Mouse (Mus musculus) liver, embryonic 15.5 days (tissue): ENCODE data around the gene Prex1. TPM values are rescaled to one million over a fixed set of nuclear protein-coding genes. Genes with fewer than 3 reads are reported as not detected.
"Not testable (repeated sequence)": the region's sequence is repeated elsewhere in the genome, so short reads cannot be mapped to it uniquely, and the experiment has no call there.

ENCODE experiments used
- ATAC-seq: fragments of 200-750 bp; cut with Nextera tagmentation; 2 replicates; pipeline ENCODE4 v1.8.0; 2017; ENCODE audit warnings: moderate number of reproducible peaks, mild to moderate bottlenecking, moderate library complexity; ENCODE audit not compliant: insufficient read depth
- H3K27ac ChIP-seq: fragments of 300-500 bp; sonication (generic); replicated peaks from 2 replicates; pipeline ENCODE4 v1.5.1; 2015; ENCODE audit warnings: mild to moderate bottlenecking, inconsistent platforms
- H3K27me3 ChIP-seq: fragments of 300-500 bp; sonication (generic); 2 replicates; pipeline ENCODE4 v1.6.1; 2015; ENCODE audit warnings: mild to moderate bottlenecking, inconsistent platforms
- H3K36me3 ChIP-seq: fragments of 300-500 bp; sonication (generic); replicated peaks from 2 replicates; pipeline ENCODE4 v1.6.1; 2015; ENCODE audit warnings: moderate library complexity, mild to moderate bottlenecking, inconsistent platforms
- H3K4me1 ChIP-seq: fragments of 300-500 bp; sonication (generic); replicated peaks from 2 replicates; pipeline ENCODE4 v1.6.1; 2015; ENCODE audit warnings: inconsistent platforms
- H3K4me2 ChIP-seq: fragments of 300-500 bp; sonication (generic); 2 replicates; pipeline ENCODE4 v1.6.1; 2015; ENCODE audit warnings: moderate library complexity, mild to moderate bottlenecking, inconsistent platforms
- H3K4me3 ChIP-seq: fragments of 300-500 bp; sonication (generic); replicated peaks from 2 replicates; pipeline ENCODE4 v1.5.1; 2015; ENCODE audit warnings: mild to moderate bottlenecking, inconsistent platforms
- H3K9ac ChIP-seq: fragments of 300-500 bp; sonication (generic); 2 replicates; pipeline ENCODE4 v1.6.1; 2015; ENCODE audit warnings: moderate library complexity, mild to moderate bottlenecking, inconsistent platforms
- H3K9me3 ChIP-seq: fragments of 300-500 bp; sonication (generic); replicated peaks from 2 replicates; pipeline ENCODE4 v1.6.1; 2016; ENCODE audit warnings: inconsistent platforms
- WGBS: fragments of 180-500 bp; shearing (Covaris S2); methylation state at CpG from one replicate; pipeline ENCODE4 v1.1.7; 2015; ENCODE audit warnings: mixed read lengths; ENCODE audit not compliant: insufficient replicate concordance; 5-methylcytosine and 5-hydroxymethylcytosine counted together
- polyA plus RNA-seq: library from polyadenylated mRNA; unstranded; fragments of >200 nt; fragmentation: Nextera tagmentation; extraction: Ambion mirVana; gene quantifications from 2 replicates; pipeline ENCODE4 v1.2.1, GENCODE M21; 2015

Gene Prex1
- 13.7 TPM in 2 replicates for polyA plus RNA-seq

GRCm38 (mm10) chr2:166713690-166714426 is at the start of gene Prex1:
Prex1 (minus strand) TSS chr2:166713832.
- no peaks in the 10 kb centered on the region for H3K36me3 ChIP-seq
- H3K27ac ChIP-seq: peak within 1 kb of the TSS; percentile 87
- H3K4me1 ChIP-seq: peaks cover 55% of the 10 kb centered on the region
- peak; percentile 85 for ATAC-seq
- peaks cover 18% of the 10 kb centered on the region for H3K27me3 ChIP-seq
- no peaks in the 10 kb centered on the region for H3K9me3 ChIP-seq
- 1% methylated on average over 69 of the region's 69 CpGs for WGBS
- peak within 1 kb of the TSS; percentile 97 for H3K4me3 ChIP-seq
- H3K9ac ChIP-seq: peak within 1 kb of the TSS; percentile 95
- H3K4me2 ChIP-seq: peak within 1 kb of the TSS; percentile 96

- H3K4me2 ChIP-seq: no peak overlapping the region
- no peak for ATAC-seq
- no peak overlapping the region for H3K9ac ChIP-seq
- no peak overlapping the region for H3K4me3 ChIP-seq
- H3K9me3 ChIP-seq: no peaks in the 10 kb centered on the region
- H3K4me1 ChIP-seq: no peaks in the 10 kb centered on the region
- whole genome bisulfite sequencing: 9% methylated on average over 3 of the region's 3 CpGs
- H3K27ac ChIP-seq: no peak overlapping the region
- peaks cover 14% of the 10 kb centered on the region for H3K27me3 ChIP-seq
- no peaks in the 10 kb centered on the region for H3K36me3 ChIP-seq
Measured at GRCm38 (mm10) chr2:166757969-166758368, 44.3 kb upstream of the Prex1 start.

GRCm38 (mm10) chr2:166754760-166755159 is 41.1 kb upstream of the Prex1 start:
- no peak overlapping the region for H3K9ac ChIP-seq
- WGBS: 17% methylated on average over 7 of the region's 7 CpGs
- H3K4me2 ChIP-seq: no peak overlapping the region
- ATAC-seq: no peak
- H3K9me3 ChIP-seq: no peaks in the 10 kb centered on the region
- peaks cover 7% of the 10 kb centered on the region; the same call in 1 of the 2 replicates for H3K4me1 ChIP-seq
- peaks cover 14% of the 10 kb centered on the region for H3K27me3 ChIP-seq
- no peaks in the 10 kb centered on the region for H3K36me3 ChIP-seq
- no peak overlapping the region for H3K4me3 ChIP-seq
- no peak overlapping the region for H3K27ac ChIP-seq

DNA sequence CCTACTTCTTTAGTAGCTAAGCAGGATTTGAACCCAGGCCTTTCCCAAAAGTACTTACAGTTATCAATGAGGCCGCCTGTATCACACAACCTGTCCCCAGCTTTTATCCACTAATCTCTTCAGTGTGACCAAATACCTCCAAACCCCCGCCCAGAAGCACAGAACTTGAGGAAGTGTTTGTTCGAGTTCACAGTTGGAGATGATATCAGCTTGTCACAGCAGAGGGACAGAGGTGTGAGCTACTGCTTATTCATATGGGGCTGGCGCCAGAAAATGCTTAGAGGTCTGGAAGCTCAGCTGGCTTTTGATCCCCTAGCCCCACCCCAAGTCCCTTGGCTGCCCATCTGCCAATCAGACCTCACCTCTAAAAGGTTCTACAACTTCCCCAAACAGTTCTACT is 40.6 kb upstream of the Prex1 start:
- Histone ChIP-seq H3K27me3 (peaks cover 14% of the 10 kb centered on the region), H3K4me1 (peaks cover 8% of the 10 kb centered on the region; the same call in 1 of the 2 replicates), H3K36me3 (no peaks in the 10 kb centered on the region), H3K9ac (no peak overlapping the region), H3K27ac (no peak overlapping the region), H3K4me3 (no peak overlapping the region), H3K4me2 (no peak overlapping the region), H3K9me3 (no peaks in the 10 kb centered on the region)
- ATAC-seq: no peak
- WGBS: 13% methylated on average over 4 of the region's 4 CpGs

DNA sequence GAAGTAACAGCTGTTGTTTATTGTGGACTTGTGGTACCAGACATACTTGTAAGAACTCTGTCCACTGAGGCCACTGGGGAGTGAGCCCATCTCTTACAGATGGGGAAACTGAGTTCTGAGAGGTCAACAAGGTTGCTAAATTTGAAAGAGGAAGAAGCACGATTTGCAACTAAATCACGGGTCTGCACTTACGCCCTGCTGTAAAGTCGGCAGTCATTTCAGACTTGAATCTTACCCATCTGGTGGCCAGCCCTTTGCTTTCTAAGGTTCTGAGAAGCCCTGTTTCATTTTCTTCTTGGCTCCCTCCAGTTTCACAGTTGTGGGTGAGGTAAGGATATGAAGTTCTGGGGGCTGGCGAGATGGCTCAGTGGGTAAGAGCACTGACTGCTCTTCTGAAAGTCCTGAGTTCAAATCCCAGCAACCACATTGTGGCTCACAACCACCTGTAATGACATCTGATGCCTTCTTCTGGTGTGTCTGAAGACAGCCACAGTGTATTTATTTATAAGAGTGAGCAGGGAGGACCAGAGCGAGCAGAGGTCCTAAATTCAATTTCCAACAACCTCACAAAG is 37.1 kb upstream of the Prex1 start:
- no peak overlapping the region for H3K4me3 ChIP-seq
- no peak overlapping the region for H3K4me2 ChIP-seq
- H3K27ac ChIP-seq: no peak overlapping the region
- no peak for ATAC-seq
- H3K9me3 ChIP-seq: no peaks in the 10 kb centered on the region
- no peak overlapping the region for H3K9ac ChIP-seq
- H3K27me3 ChIP-seq: no peaks in the 10 kb centered on the region; the same call in 1 of the 2 replicates
- peaks cover 23% of the 10 kb centered on the region for H3K4me1 ChIP-seq
- no peaks in the 10 kb centered on the region for H3K36me3 ChIP-seq
- 52% methylated on average over 6 of the region's 6 CpGs for WGBS

DNA sequence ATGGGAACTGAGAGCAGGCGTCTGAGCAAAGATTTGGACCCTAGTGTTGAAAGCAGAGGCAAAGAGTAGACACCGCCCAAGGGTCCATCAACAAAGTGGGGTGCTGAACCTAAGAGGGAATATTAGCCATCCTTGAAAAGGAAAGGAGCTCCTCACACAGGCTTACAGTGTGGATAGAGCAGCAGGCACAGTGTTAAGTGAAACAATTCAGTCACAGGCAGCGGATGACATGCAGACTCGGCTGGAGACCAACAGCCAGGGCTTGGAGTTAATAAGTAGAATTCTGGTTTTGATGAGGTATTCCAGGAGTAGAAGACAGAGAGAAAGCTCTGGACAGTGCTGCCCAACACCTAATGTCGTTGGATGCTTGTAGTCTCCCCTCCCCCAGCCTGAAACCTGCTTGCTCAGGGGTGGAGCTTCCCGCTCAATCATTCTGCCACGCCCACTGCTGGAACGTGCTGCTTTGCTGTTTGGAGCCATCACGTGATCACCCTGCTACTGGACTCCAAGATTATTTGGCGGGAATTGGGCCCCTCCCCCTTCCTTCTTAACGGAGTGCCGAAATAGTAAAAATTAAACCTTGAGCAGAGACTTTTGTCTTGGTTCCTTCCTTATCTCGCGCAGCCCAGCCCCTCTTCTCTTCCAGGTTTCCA is 32.8 kb upstream of the Prex1 start:
- ATAC-seq: peak; percentile 59
- H3K27ac ChIP-seq: peak overlapping the region; percentile 70
- peak overlapping the region; percentile 57 for H3K4me2 ChIP-seq
- H3K36me3 ChIP-seq, H3K9me3 ChIP-seq, H3K9ac ChIP-seq, H3K27me3 ChIP-seq: not testable (repeated sequence)
- peak overlapping the region; percentile 29; the same call in 1 of the 2 replicates for H3K4me3 ChIP-seq
- 31% methylated on average over 14 of the region's 14 CpGs for WGBS
- H3K4me1 ChIP-seq: peaks cover 24% of the 10 kb centered on the region

DNA sequence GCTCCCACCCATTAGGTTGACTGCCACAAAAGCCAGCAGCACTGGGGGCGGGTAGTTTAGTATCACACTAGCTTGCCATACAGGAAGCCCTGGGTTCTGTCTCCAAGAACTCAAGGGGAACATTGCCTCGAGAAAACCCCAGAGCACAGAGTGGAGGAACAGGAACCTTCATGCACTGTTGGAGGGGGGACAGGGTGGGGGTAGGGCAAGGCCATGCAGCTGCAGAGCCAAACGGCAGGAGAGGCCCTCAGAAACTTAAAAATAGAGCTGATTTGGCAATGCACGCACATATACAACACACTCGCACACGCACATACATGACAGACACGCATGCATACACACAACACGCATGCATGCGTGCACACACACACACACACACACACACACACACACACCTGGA is 32.2 kb upstream of the Prex1 start:
- H3K27ac ChIP-seq: peak overlapping the region; percentile 70; the same call in 1 of the 2 replicates
- no peak overlapping the region for H3K9ac ChIP-seq
- H3K9me3 ChIP-seq: no peaks in the 10 kb centered on the region
- H3K36me3 ChIP-seq: no peaks in the 10 kb centered on the region
- H3K4me3 ChIP-seq: no peak overlapping the region
- WGBS: 53% methylated on average over 9 of the region's 9 CpGs
- H3K27me3 ChIP-seq: no peaks in the 10 kb centered on the region
- peak; percentile 42; the same call in 1 of the 2 replicates for ATAC-seq
- H3K4me2 ChIP-seq: peak overlapping the region; percentile 57
- peaks cover 24% of the 10 kb centered on the region for H3K4me1 ChIP-seq

- H3K4me1 ChIP-seq: peaks cover 16% of the 10 kb centered on the region
- H3K27me3 ChIP-seq: 0 out of 2 replicates have a peak, but pooled peaks cover 4% of the 10 kb centered on the region
- H3K4me3 ChIP-seq: no peak overlapping the region
- H3K36me3 ChIP-seq: no peaks in the 10 kb centered on the region
- no peaks in the 10 kb centered on the region for H3K9me3 ChIP-seq
- no peak overlapping the region for H3K4me2 ChIP-seq
- no peak overlapping the region for H3K27ac ChIP-seq
- ATAC-seq: no peak
- whole genome bisulfite sequencing: 36% methylated on average over 7 of the region's 7 CpGs
- H3K9ac ChIP-seq: no peak overlapping the region
Measured at GRCm38 (mm10) chr2:166744433-166744832, 30.8 kb upstream of the Prex1 start.

DNA sequence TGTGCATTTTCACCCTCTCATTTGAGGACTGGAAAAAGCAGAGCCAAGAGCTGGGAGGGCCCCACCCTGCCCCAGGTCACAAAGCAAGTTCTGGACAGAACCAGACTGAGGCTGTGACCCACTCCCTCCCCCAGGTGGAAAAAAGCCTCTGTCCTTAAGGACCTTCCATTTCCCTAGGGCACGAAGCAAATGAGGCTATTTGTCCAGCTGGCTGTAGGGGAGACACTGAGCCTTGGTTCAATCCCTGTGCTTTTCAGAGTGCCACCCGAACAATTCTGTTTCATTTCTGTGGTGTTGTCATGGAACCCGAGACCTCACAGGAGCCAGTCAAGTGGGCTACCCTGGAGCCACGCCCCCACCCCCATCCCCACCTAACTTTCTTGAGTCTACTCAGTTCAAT is 29.9 kb upstream of the Prex1 start:
- H3K36me3 ChIP-seq: no peaks in the 10 kb centered on the region
- ATAC-seq: no peak
- no peak overlapping the region for H3K4me3 ChIP-seq
- H3K9me3 ChIP-seq: no peaks in the 10 kb centered on the region
- H3K27me3 ChIP-seq: 0 out of 2 replicates have a peak, but pooled peaks cover 4% of the 10 kb centered on the region
- no peak overlapping the region for H3K27ac ChIP-seq
- H3K4me2 ChIP-seq: no peak overlapping the region
- 50% methylated on average over 4 of the region's 4 CpGs for WGBS
- no peak overlapping the region for H3K9ac ChIP-seq
- H3K4me1 ChIP-seq: peaks cover 16% of the 10 kb centered on the region

- 75% methylated on average over 6 of the region's 6 CpGs for WGBS
- no peaks in the 10 kb centered on the region for H3K36me3 ChIP-seq
- no peak overlapping the region for H3K9ac ChIP-seq
- H3K27ac ChIP-seq: no peak overlapping the region
- no peak overlapping the region for H3K4me3 ChIP-seq
- H3K4me1 ChIP-seq: peaks cover 9% of the 10 kb centered on the region
- no peak for ATAC-seq
- no peak overlapping the region for H3K4me2 ChIP-seq
- H3K9me3 ChIP-seq: no peaks in the 10 kb centered on the region
- 0 out of 2 replicates have a peak, but pooled peaks cover 4% of the 10 kb centered on the region for H3K27me3 ChIP-seq
Measured at GRCm38 (mm10) chr2:166741445-166741844, 27.8 kb upstream of the Prex1 start.

DNA sequence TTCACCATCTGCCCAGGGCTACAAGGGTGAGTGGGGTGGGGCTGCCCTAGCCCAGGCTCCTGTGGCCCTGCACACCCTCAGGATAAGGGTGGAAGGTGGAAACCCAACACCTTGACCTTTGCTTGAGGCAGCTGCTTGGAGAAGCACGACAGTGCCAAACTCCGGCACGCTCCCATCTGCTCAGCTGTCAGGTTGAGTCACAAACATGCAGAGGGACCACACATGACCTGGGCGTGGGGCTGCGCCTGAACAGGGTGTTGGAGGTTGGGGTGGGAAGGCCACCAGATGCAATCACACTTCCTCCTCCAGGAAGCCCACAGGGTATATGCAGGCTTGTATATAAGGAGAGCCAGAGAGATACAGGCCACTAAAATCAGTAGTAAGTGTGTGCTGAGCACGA is 26.8 kb upstream of the Prex1 start:
- 55% methylated on average over 6 of the region's 6 CpGs for WGBS
- H3K9me3 ChIP-seq: no peaks in the 10 kb centered on the region
- H3K4me1 ChIP-seq: no peaks in the 10 kb centered on the region
- H3K9ac ChIP-seq: no peak overlapping the region
- H3K4me2 ChIP-seq: no peak overlapping the region
- no peaks in the 10 kb centered on the region for H3K36me3 ChIP-seq
- no peak overlapping the region for H3K4me3 ChIP-seq
- no peak overlapping the region for H3K27ac ChIP-seq
- ATAC-seq: no peak
- H3K27me3 ChIP-seq: 0 out of 2 replicates have a peak, but pooled peaks cover 4% of the 10 kb centered on the region
